Mouse (Mus musculus) spleen, adult 2 months (tissue): ENCODE results near the gene Scn5a. TPM values are rescaled to one million over a fixed set of nuclear protein-coding genes. Genes with fewer than 3 reads are reported as not detected.

Experiments
- DNase-seq, 2 experiments: peaks; one replicate each; pipeline versions ENCODE4 v3.0.0 to v3.0.0-alpha.2; 2012 to 2021; ENCODE audit warnings: low spot score in 2 of 2, low read depth in 1 of 2
- H3K27ac ChIP-seq: fragments of 200-500 bp; 2 replicates; pipeline ENCODE4 v1.5.1; 2012; ENCODE audit warnings: low read length, inconsistent platforms; ENCODE audit not compliant: insufficient read depth
- H3K27me3 ChIP-seq: fragments of 200-500 bp; 2 replicates; pipeline ENCODE4 v1.6.1; 2012; ENCODE audit warnings: mild to moderate bottlenecking, moderate library complexity, low read length, inconsistent platforms; ENCODE audit not compliant: control insufficient read depth, insufficient read depth
- H3K36me3 ChIP-seq: fragments of 200-500 bp; 2 replicates; pipeline ENCODE4 v1.6.1; 2012; ENCODE audit warnings: mild to moderate bottlenecking, low read length, inconsistent platforms; ENCODE audit not compliant: control insufficient read depth, insufficient read depth
- H3K4me1 ChIP-seq: fragments of 200-500 bp; 2 replicates; pipeline ENCODE4 v1.6.1; 2011; ENCODE audit warnings: inconsistent platforms; ENCODE audit not compliant: control insufficient read depth, insufficient read depth, insufficient read length
- H3K4me3 ChIP-seq: fragments of 200-500 bp; 2 replicates; pipeline ENCODE4 v1.5.1; 2011; ENCODE audit warnings: mild to moderate bottlenecking, inconsistent platforms; ENCODE audit not compliant: insufficient read depth, insufficient read length; ENCODE audit errors: extremely low read depth
- CTCF ChIP-seq: fragments of 200-500 bp; IDR thresholded peaks from 2 replicates; pipeline ENCODE4 v1.5.1; 2011; ENCODE audit warnings: mild to moderate bottlenecking, inconsistent platforms; ENCODE audit not compliant: insufficient read depth, insufficient read length, insufficient replicate concordance; ENCODE audit errors: extremely low read depth
- POLR2A ChIP-seq: fragments of 200-500 bp; IDR thresholded peaks from 2 replicates; pipeline ENCODE4 v1.6.1; 2011; ENCODE audit warnings: low read depth, low read length, inconsistent platforms
- WGBS: fragments of 180-500 bp; shearing (Covaris S2); methylation state at CpG from one replicate; pipeline ENCODE4 v1.1.7; 2018; 5-methylcytosine and 5-hydroxymethylcytosine counted together
- polyA plus RNA-seq: library from polyadenylated mRNA; depleted of rRNA; stranded (reverse); fragments of >200 nt; gene quantifications from 2 replicates; pipeline ENCODE4 v1.2.3, GENCODE M21; 2012; rRNA removed

Gene Scn5a
- 1.4 and 1.9 TPM in 2 replicates for polyA plus RNA-seq

DNA sequence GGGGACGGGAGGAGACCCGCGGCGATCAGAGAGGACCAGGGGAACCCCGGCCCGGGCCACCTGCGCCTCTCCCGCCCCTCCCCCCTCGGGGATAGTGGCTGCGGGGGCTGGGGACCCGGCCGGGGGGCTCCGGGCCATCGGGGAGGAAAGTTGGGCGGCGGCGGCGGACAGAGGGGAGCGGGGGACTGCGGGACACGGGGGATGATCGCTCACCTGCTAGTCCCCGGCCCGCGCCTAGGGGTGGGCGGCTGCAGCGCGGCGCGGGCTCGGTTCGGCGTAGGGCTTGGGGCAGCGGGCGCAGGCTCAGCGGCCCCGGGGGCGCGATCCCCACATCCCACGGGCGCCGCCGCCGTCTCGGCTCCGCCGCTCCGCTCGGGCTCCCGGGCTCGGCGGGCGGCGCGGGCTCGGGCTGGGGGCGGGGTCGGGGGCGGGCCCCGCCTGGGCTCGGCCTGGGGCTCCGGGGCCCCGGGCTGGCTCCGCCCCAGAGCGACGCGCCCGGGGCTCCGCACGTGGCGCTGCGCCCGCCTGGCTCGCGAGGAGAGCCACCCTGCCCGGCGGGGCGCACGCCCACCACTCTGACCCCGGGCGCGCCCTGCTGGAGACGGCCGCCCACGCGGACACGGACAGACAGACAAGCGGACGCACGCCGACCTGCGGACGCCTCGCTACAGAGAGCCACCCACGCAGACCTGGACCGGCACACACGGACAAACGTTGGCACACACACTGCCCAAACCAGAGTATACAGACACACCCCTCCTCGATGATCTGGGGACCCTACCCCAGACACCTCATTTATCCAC, at the start of gene Scn5a:
Gene Scn5a (minus strand): TSS at position 381 of the 803 bp plus-strand sequence.
- H3K36me3 ChIP-seq, result no peaks in the 10 kb centered on the region
- no peak within 1 kb of the TSS for H3K27ac ChIP-seq
- peaks cover 15% of the 10 kb centered on the region for H3K27me3 ChIP-seq
- TF ChIP-seq CTCF (no peak), POLR2A (no peak)
- H3K4me1 ChIP-seq, result peaks cover 3% of the 10 kb centered on the region
- no peak for DNase-seq
- peak within 1 kb of the TSS; percentile 26; the same call in 1 of the 2 replicates for H3K4me3 ChIP-seq
- 3% methylated on average over 90 of the region's 99 CpGs for WGBS

DNA sequence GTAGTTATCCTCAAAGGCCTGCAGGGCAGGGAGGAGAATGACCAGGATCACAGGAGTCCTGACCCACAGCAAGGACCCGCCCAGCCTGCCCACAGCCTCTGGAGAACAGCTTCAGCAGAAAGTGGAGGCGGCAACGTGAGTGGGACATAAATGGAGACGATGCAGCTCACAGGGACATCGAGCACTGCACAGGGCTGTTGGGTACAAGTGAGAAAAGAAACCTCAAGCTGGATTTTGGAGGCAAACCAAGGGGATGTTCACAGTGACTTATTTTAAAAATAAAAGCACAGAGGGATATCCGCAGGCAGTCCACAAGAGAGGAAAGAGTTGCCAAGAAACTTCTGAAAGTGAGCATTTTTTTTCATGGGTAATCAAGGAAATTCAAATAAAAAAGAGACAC, 48.4 kb upstream of the Scn5a start:
- Histone ChIP-seq H3K4me1 (no peaks in the 10 kb centered on the region), H3K27me3 (no peaks in the 10 kb centered on the region), H3K36me3 (no peaks in the 10 kb centered on the region), H3K4me3 (no peak overlapping the region), H3K27ac (no peak overlapping the region)
- no peak for DNase-seq
- WGBS, result 79% methylated on average over 6 of the region's 6 CpGs
- no peak for TF ChIP-seq CTCF
- no peak for TF ChIP-seq POLR2A

DNA sequence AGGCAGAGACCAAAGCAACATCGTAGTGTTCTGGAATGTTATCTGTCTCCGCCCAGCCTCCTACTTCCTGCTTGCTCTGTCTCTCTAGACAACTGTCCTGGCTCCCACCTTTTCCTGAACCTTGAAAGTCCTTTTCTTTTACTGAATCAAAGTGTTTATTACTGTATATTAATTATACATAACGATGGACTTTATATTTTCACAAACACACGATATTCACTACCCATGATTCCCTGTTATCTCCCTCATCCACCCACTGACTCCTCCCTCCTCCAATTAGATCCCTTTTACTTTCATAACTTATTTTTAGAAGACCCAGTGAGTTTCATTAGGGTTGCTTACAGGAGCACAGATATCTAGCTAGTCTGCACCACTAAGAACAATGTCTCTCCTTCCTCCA, 45.3 kb upstream of the Scn5a start:
- H3K36me3 ChIP-seq, result no peaks in the 10 kb centered on the region
- WGBS, result 69% methylated on average over 4 of the region's 4 CpGs
- no peak for DNase-seq
- H3K27ac ChIP-seq, result no peak overlapping the region
- no peak overlapping the region for H3K4me3 ChIP-seq
- TF ChIP-seq POLR2A, result no peak
- TF ChIP-seq CTCF, result no peak
- H3K4me1 ChIP-seq, result no peaks in the 10 kb centered on the region
- H3K27me3 ChIP-seq, result no peaks in the 10 kb centered on the region

DNA sequence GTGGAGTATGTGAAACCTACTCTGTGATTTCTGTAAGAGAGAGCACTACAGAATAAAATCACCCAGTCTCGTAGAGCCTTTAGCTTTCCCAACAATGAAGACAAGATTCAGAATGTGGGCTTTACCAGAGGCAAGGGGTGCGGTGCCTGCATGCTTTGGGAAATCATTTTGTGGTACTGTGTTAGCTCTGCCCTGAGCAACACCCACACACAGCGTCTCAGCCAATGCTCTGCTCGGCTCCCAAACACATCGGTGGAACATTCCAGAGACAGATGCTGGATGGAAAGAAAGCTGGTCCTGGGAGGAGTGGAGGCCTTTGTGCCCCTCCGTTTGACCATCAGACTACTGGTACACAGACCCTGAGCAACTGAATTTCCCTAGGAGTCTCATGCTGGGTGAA, 36.0 kb upstream of the Scn5a start:
- H3K27me3 ChIP-seq, result no peaks in the 10 kb centered on the region
- no peak for DNase-seq
- no peaks in the 10 kb centered on the region for H3K36me3 ChIP-seq
- H3K27ac ChIP-seq, result no peak overlapping the region
- 84% methylated on average over 6 of the region's 6 CpGs for WGBS
- no peak for TF ChIP-seq CTCF
- no peak for TF ChIP-seq POLR2A
- H3K4me1 ChIP-seq, result no peaks in the 10 kb centered on the region
- no peak overlapping the region for H3K4me3 ChIP-seq

DNA sequence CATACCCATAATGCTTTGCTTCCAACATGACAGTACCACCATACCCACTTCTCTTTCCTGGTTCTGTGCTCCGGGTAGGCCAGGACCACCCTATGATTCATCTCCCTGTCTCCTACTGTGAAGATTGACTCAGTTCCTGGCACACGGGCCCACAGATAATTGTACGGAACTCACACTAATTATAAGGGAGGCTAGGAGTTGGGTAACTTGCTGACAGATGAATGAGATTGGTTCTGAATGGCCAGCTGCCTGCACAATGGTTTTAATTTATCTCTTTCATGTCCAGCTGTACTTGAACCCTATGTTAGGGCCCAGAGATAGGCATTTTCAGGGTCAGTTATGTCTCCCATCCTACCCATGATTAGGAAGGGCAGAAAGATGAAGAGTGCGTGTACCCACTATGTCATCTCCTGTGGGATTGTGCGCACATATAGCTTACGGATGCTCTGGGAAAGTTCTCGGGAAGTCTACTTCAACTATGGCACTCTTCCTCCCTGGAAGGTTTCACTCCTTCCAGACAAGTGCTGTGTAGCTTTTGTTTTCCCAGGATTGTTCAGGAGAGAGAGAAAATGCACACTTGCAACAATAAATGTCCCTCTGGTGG, 31.8 kb upstream of the Scn5a start:
- WGBS, result 88% methylated on average over 7 of the region's 7 CpGs
- no peak overlapping the region for H3K4me3 ChIP-seq

DNA sequence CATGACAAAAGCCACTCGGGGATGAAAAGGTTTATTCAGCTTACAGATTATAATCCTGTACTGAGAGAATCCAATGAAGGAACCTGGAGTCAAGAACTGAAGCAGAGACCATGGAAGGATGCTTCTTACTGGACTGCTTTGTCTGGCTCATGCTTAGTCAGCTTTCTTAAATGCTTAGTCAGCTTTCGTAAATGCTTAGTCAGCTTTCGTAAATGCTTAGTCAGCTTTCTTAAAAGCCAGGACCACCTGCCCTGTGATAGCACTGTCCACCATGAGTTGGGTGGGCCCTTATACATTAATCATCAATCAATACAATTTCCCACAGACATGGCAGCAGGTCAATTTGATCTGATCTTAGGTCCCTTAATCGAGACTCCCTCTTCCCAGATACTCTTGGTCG, 28.1 kb upstream of the Scn5a start:
- DNase-seq, result no peak
- H3K4me3 ChIP-seq, result no peak overlapping the region
- TF ChIP-seq CTCF, result no peak
- no peak for TF ChIP-seq POLR2A
- no peak overlapping the region for H3K27ac ChIP-seq
- H3K27me3 ChIP-seq, result no peaks in the 10 kb centered on the region
- H3K36me3 ChIP-seq, result no peaks in the 10 kb centered on the region
- WGBS, result 91% methylated on average over 5 of the region's 5 CpGs
- no peaks in the 10 kb centered on the region for H3K4me1 ChIP-seq

More for the DNA sequence above, 31.8 kb upstream of the Scn5a start:
- Histone ChIP-seq H3K27me3 (no peaks in the 10 kb centered on the region), H3K4me1 (no peaks in the 10 kb centered on the region), H3K36me3 (no peaks in the 10 kb centered on the region), H3K27ac (no peak overlapping the region)
- DNase-seq, result no peak
- TF ChIP-seq POLR2A, result no peak
- no peak for TF ChIP-seq CTCF

DNA sequence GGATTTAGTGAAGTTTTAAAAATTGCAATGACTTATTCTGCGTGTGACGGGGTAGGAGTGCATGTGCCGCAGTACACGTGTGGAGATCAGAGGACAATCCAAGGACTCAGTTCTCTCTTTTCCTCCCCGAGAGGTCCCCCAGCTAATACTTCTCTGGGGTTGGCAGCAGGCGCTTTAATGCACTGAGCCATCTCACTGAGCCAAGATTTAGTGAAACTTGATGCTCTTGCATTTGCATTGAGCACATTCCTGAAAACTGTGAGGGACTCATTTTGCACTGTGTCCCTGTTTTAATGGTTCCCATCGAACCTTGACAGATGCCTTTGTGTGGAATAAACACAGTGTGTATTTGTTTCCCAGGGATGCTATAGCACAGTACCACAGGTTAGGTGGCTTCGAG, 25.8 kb upstream of the Scn5a start:
- TF ChIP-seq CTCF (no peak), POLR2A (no peak)
- no peak for DNase-seq
- Histone ChIP-seq H3K4me1 (no peaks in the 10 kb centered on the region), H3K36me3 (no peaks in the 10 kb centered on the region), H3K27ac (no peak overlapping the region), H3K4me3 (no peak overlapping the region), H3K27me3 (no peaks in the 10 kb centered on the region)
- WGBS, result 85% methylated on average over 8 of the region's 8 CpGs
